Mouse (Mus musculus) splenic B cell, adult 2 months (primary cell): Measurements from ENCODE around the gene Mrps34.

Experiments
- DNase-seq: peaks from one replicate; pipeline ENCODE4 v3.0.0-alpha.2; 2011; ENCODE audit warnings: low read depth, low spot score
- H3K27me3 ChIP-seq: 2 replicates; pipeline ENCODE4 v1.6.1; 2012; ENCODE audit warnings: mild to moderate bottlenecking, low read length, moderate library complexity, mixed read lengths; ENCODE audit not compliant: control insufficient read depth, poor library complexity, insufficient read depth, severe bottlenecking
- H3K36me3 ChIP-seq: 2 replicates; pipeline ENCODE4 v1.6.1; 2012; ENCODE audit warnings: mild to moderate bottlenecking, low read length, moderate library complexity, mixed read lengths; ENCODE audit not compliant: control insufficient read depth, poor library complexity, insufficient read depth, severe bottlenecking

The Mrps34 gene

DNA sequence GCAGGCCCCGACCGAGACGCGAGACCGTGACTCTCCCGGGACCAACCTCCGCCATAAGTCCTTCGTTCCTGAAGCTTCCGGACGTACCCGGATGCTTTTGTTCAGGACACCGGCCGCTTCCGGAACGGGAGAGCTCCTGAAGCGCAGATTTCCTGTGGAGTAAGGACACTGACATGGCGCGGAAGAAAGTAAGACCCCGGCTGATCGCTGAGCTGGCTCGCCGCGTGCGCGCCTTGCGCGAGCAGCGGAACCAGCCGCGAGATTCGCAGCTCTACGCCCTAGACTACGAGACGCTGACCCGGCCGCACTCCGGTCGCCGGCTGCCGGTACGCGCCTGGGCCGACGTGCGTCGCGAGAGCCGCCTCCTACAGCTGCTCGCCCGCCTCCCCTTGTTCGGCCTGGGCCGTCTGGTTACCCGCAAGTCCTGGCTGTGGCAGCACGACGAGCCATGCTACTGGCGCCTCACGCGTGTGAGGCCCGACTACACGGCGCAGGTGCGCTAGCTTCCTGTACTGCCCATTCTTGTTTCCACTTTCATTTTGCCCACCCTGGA, at the start of gene Mrps34, which contains the start of gene Eme2:
TSS of gene Mrps34 (plus strand) at position 122 of the 553 bp plus-strand sequence.
TSS of gene Eme2 (minus strand) at position 93 of the 553 bp plus-strand sequence.
- peaks cover 2% of the 10 kb centered on the region for H3K36me3 ChIP-seq
- DNase-seq: peak; percentile 70
- no peaks in the 10 kb centered on the region for H3K27me3 ChIP-seq

DNA sequence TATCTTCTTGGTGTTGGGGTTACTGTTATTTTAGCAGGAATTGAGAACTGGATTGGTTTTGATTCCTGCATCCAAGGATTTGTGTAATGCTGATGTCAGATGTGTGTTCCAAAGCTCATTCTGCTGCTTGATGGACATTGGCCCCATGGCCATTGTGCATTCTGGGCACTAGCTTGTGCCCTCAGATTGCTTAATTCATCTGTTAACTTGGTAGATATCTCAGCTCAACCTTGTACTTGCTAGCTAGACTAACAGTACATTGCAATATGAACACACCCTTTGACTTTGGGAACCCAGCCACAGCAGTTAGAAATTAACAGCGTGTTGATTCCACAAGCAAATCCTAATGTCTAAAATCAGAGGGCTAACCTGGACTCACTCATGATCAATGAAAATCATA, 47.5 kb upstream of the Mrps34 start:
- Histone ChIP-seq H3K27me3 (peaks cover 2% of the 10 kb centered on the region; the same call in 1 of the 2 replicates), H3K36me3 (no peaks in the 10 kb centered on the region)
- DNase-seq: no peak

DNA sequence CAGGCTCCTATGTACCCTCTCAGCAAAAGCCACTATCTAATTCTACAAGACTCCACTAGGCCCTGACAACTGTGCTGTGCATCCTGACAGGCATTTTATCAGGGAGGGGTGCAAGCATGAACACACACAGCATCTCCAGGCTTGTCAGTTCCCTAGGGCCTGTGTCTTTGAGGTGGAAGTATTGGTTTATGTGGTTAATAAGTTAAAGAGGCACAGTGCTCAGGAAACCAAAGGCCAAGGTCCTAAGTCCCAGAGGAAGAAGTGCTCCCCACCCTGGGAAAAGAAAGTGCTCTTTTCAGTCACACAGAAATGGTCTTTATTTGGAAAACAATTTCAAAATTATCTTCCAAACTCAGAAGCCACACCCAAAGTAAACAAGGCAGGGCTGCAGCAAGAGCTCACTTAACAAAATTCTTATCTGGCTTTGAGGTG, 46.3 kb upstream of the Mrps34 start:
- no peak for DNase-seq

DNA sequence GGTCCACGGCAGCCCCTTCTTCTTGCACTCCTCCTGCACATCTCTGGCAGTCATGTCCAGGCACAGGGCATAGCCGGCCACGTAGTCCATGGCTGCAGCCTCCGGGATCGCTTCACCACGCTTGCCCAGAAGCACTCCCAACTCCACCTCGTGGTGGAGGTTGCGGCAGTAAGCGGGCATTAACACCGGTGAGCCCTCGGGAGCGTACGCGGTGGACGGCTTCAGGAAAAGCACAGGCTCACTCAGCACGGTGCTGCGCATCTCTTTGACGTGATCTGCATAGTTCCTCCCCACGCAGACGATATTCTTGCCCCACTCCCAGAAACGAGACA, 45.2 kb upstream of the Mrps34 start:
- no peak for DNase-seq
- H3K27me3 ChIP-seq: peaks cover 2% of the 10 kb centered on the region; the same call in 1 of the 2 replicates
- H3K36me3 ChIP-seq: peaks cover 7% of the 10 kb centered on the region

More for the DNA sequence above, 46.3 kb upstream of the Mrps34 start:
- peaks cover 2% of the 10 kb centered on the region for H3K36me3 ChIP-seq
- H3K27me3 ChIP-seq: peaks cover 2% of the 10 kb centered on the region; the same call in 1 of the 2 replicates

DNA sequence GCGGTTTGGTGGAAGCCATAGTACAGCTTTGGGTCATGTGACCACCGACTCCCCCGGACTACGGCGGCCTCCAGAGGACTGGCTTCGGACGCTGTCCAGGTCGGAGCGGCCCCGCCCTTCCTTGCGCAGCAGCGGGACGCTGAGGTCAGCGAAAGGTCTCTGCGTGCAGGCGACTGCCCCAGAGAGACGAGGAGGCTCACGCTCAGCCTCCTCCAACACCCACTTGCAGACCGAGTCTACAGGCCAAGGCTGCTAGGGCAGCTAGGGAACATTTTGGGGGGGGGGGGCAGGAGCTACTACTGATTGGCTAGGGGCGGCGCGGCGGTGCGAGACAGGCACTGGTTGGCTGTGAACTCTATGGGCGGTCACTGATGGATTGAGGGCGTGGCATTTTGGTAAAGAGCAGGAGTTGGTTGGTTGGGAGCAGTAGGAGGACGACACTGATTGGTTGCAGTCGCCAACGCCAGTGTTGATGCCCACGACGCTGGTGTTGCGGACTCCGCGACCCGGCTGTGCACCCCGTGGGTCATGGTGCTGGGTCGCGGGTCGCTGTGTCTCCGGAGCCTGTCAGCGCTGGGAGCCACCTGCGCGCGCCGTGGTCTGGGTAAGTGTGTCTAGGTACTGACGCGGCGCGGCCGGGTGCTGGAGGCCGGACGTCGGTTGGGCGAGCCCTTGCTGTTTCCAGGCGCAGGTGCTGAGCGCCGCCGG, 44.7 kb upstream of the Mrps34 start, which contains the start of gene Fahd1:
TSS of gene Fahd1 (minus strand) at position 300 of the 708 bp plus-strand sequence.
- Histone ChIP-seq H3K27me3 (peaks cover under 1% of the 10 kb centered on the region; the same call in 1 of the 2 replicates), H3K36me3 (peaks cover 7% of the 10 kb centered on the region)
- peak; percentile 98 for DNase-seq

DNA sequence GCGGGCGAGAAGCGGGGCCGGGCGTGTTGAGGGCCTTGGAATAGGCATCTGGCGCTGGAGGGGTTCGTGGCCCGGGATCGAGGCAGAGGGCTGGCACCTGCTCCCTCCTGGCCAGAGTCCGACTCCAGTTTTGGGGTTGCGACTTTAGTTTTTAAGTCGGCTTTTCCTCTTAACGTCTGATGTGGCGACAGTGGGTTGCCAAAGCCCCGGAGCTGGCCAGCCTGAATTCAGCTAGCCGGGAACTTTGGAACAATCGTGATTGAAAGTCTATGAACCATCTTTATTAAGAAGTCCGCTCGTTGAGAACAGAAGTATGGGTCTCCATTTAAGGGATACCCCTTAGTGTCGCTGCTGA, 44.2 kb upstream of the Mrps34 start:
- DNase-seq: no peak
- no peaks in the 10 kb centered on the region for H3K27me3 ChIP-seq
- H3K36me3 ChIP-seq: peaks cover 7% of the 10 kb centered on the region

DNA sequence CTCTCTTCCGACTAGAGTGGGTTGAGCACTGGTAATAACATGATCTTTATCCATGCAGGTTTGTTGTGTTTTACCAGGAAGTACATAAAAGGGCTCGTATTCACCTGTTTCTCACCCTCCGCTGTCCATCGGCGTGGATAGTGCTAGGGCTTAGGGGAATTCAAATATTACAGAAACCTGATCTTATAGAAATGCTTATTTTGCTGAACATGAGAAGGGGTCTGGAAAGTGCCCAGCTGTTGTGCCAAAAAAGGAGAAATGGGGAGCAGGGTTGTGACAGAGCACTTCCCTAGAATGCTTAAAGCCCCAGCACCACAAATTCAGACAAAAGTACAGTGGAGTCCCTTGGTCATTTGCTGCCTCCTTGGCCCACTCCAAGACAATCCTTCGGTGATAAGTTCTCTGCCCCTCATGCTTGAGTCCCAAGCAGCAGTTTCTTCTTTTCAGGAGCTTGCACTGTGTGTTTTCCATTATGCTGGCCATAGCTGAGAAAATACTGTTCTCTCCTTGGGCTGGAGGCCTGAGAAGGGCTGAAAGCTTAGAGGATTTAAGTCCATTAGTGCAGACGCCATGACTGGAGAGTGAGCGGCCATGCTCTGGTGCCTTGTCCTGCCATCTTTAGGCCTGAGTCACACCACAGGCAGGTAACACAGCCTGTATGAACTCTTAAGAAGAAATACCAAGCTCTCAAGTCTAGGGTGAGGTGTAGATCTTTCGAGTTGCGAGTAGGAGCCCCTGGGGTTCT, 43.4 kb upstream of the Mrps34 start:
- Histone ChIP-seq H3K27me3 (no peaks in the 10 kb centered on the region), H3K36me3 (peaks cover 7% of the 10 kb centered on the region)
- no peak for DNase-seq

DNA sequence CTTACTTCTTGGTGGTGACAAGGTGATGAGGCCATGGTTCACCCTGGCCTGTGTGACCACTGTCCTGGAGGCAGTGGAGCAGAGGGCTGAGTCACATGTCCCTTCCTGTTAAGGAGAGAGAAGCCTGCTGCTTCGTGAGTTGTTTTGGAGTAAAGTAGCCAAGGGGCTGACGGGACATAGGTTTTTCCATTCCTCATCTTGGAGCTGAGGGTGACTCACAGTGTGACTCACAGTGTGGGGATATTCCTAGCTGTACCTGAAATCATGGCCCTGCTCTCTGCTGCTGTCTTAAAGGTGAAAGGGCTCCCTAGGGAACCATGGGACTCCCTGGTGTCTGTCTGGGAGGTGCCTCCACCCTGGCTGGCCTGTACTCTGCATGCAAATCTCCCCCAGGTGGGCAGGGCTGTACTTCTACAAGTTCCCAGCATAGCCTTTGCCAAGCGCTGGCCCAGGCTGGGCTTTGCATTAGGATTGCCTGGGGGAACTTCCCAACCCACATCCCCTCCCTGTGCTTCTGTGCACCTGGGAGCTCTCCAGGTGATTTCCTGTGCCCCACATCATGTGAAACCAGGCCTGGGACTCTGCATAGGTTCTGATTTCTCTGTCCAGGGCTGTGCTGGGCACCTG, 39.0 kb upstream of the Mrps34 start:
- DNase-seq: no peak

DNA sequence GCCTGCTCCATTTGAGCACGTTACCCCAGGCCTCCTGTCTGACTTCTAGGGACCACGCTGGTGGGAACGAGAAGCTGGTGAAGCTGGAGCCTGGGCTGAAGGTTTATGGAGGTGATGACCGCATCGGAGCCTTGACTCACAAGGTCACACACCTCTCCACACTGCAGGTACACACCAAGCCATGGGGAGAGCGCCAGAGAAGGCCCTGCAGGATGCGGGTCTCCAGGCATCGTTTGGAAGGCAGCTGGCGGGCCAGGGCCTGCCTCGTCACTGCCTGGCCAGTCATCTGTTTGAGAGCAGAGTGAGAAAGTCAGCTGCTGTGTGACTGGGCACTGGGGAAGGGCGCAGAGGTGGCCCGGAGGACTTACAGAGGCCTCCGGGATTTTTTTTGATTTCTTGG, 38.3 kb upstream of the Mrps34 start:
- no peaks in the 10 kb centered on the region for H3K27me3 ChIP-seq
- peaks cover 12% of the 10 kb centered on the region for H3K36me3 ChIP-seq
- DNase-seq: no peak

More for the DNA sequence above, 39.0 kb upstream of the Mrps34 start:
- H3K36me3 ChIP-seq: peaks cover 12% of the 10 kb centered on the region
- H3K27me3 ChIP-seq: no peaks in the 10 kb centered on the region

DNA sequence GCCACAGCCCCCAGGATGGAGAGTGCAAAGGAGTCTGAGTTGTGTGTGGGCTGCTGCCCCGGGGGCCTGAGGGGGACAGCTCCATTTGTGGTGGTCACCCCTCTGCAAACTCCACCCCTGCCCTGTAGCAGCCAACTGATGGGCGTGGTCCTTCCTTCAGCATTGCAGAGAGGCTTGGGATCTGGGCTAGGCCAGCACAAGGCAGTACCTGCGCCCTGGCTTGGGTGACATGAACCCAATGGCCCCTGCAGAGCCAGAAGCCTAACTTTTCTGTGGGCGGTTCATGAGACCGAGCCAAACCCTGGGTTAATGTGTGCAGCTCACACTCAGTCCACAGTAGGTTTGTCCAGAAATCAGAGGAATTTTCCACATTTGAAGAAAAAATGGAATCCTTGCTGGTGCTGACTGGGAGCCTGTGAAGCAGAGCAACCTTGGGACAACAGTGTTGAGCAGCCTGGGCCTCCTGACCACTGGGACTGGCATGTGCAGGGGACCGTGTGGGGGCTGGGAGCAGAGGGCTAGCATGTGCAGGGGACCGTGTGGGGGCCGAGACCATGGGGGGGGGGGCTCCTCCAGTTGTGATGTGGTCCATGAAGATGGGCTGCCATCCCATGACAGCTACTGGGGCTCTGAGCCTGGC, 37.0 kb upstream of the Mrps34 start:
- Histone ChIP-seq H3K27me3 (no peaks in the 10 kb centered on the region), H3K36me3 (peaks cover 15% of the 10 kb centered on the region)
- no peak for DNase-seq

DNA sequence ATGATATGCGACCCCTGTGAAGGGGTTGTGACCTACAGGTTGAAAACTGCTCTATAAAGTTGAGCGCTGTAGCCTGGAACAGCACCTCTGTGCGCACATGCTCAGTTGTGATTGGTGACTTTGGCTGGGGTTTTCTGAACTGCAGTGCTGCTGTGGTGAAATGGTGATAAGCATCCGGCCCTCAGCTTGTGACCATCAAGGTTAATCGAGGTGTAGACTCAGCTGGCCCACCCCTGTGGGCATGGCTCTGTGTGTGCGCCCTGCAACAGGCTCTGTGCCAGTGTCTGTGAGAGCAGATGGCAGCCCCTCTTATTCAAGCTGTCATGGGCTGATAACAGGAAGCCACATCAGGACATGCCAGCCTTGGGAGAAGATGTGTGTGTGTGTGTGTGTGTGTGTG, 35.9 kb upstream of the Mrps34 start:
- Histone ChIP-seq H3K36me3 (peaks cover 14% of the 10 kb centered on the region), H3K27me3 (no peaks in the 10 kb centered on the region)
- DNase-seq: no peak

DNA sequence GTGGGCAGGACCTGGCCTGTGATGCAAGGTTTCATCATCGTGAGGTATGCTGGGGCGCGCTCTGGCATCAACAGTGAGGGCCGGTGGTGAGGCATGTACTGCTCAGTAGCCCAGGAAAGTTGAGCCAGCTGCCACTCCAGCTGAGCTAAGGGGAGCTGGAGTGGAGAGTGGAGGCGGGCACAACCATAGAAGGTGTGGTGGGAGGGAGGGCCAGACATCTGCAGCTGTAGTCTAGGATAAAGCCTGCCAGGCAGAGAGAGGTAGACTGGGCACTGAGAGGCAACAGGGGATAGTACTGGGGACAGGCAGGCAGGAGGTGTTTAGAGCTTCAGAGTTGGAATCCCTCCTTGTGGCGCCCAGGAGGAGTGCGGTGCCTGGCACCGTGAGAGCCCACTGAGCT, 34.8 kb upstream of the Mrps34 start:
- Histone ChIP-seq H3K27me3 (no peaks in the 10 kb centered on the region), H3K36me3 (peaks cover 10% of the 10 kb centered on the region)
- no peak for DNase-seq

DNA sequence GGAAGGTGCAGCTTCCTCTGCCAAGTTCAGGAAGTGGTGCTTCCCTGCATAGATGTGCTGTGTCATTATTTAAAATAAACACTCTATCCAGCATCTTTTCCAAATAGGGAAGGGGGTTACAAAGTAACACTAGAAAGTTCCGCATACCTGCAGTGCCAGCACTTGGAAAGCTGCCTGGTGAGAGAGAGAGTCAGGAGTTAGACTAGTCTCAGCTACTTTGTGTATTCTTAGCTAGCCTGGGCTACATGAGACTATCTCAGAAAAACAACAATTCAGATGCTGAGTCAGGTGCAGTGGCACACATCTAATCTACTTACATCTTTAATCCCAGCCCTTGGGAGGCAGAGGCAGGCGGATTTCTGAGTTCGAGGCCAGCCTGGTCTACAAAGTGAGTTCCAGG, 33.1 kb upstream of the Mrps34 start:
- DNase-seq: no peak

DNA sequence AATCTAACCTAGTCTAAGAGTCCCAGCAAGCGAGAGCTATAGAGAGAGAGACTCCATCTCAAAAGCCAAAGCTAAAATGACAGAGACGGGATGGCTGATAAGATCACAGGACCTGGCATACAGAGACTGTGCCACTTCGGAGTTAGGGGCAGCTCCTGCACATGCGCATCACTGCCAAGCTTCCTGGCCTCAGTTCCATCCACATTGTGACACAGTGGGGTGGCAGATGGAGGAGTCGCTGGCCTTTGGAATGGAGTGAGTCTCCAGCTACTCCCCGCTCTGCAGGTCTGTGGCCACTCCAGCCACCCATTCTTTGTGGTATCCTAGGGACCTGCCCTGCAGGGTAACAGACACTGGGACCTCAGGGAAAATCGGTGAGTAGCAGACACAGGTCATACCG, 29.1 kb upstream of the Mrps34 start, which contains the start of gene Igfals:
TSS of gene Igfals (plus strand) at position 222 of the 400 bp plus-strand sequence.
- H3K27me3 ChIP-seq: no peaks in the 10 kb centered on the region
- no peak for DNase-seq
- peaks cover 8% of the 10 kb centered on the region; the same call in 1 of the 2 replicates for H3K36me3 ChIP-seq

More for the DNA sequence above, 33.1 kb upstream of the Mrps34 start:
- Histone ChIP-seq H3K36me3 (peaks cover 10% of the 10 kb centered on the region), H3K27me3 (no peaks in the 10 kb centered on the region)
